Mouse (Mus musculus) E14TG2a.4 (cell line): Measurements from ENCODE around the gene Gng2.
"Not testable (repeated sequence)": the region's sequence is repeated elsewhere in the genome, so short reads cannot be mapped to it uniquely, and the experiment has no call there.

Source experiments
- H3K27me3 ChIP-seq: 2 replicates; pipeline ENCODE4 v1.6.1; 2014; ENCODE audit warnings: low read length, control low read depth; ENCODE audit not compliant: insufficient read depth
- H3K36me3 ChIP-seq: 2 replicates; pipeline ENCODE4 v1.6.1; 2014; ENCODE audit warnings: low read length, control low read depth; ENCODE audit not compliant: insufficient read depth
- H3K4me1 ChIP-seq: replicated peaks from 2 replicates; pipeline ENCODE4 v1.6.1; 2014; ENCODE audit warnings: low read depth, low read length, control low read depth
- H3K4me3 ChIP-seq: replicated peaks from 2 replicates; pipeline ENCODE4 v1.5.1; 2014; ENCODE audit warnings: mild to moderate bottlenecking, low read length
- H3K9me3 ChIP-seq: 2 replicates; pipeline ENCODE4 v1.6.1; 2014; ENCODE audit warnings: low read length, control low read depth
- CTCF ChIP-seq: conservative IDR thresholded peaks from 2 replicates; pipeline ENCODE4 v1.5.1; 2014; ENCODE audit warnings: low read length
- NANOG ChIP-seq: IDR thresholded peaks from 2 replicates; pipeline ENCODE4 v1.6.1; 2014; ENCODE audit warnings: borderline replicate concordance, low read length, mixed read lengths
- POU5F1 ChIP-seq: IDR thresholded peaks from 2 replicates; pipeline ENCODE4 v1.6.1; 2014; ENCODE audit warnings: low read length, borderline replicate concordance

The Gng2 gene

GRCm38 (mm10) chr14:19912891-19913290 lies 64.5 kb downstream of the Gng2 start:
- no peaks in the 10 kb centered on the region for H3K9me3 ChIP-seq
- no peaks in the 10 kb centered on the region for H3K27me3 ChIP-seq
- no peak overlapping the region for H3K4me3 ChIP-seq
- H3K36me3 ChIP-seq, result peaks cover 9% of the 10 kb centered on the region
- no peak for TF ChIP-seq NANOG
- TF ChIP-seq POU5F1, result no peak
- no peak for TF ChIP-seq CTCF
- H3K4me1 ChIP-seq, result peaks cover 25% of the 10 kb centered on the region

GRCm38 (mm10) chr14:19905615-19906014 lies 71.8 kb downstream of the Gng2 start:
- H3K9me3 ChIP-seq, result no peaks in the 10 kb centered on the region
- no peak overlapping the region for H3K4me3 ChIP-seq
- peaks cover 9% of the 10 kb centered on the region for H3K4me1 ChIP-seq
- no peaks in the 10 kb centered on the region for H3K27me3 ChIP-seq
- H3K36me3 ChIP-seq, result peaks cover 10% of the 10 kb centered on the region
- TF ChIP-seq CTCF (no peak), POU5F1 (no peak), NANOG (no peak)

- TF ChIP-seq CTCF (no peak), POU5F1 (no peak), NANOG (no peak)
- Histone ChIP-seq H3K4me1 (peaks cover 6% of the 10 kb centered on the region), H3K36me3 (peaks cover 10% of the 10 kb centered on the region)
These were observed 72.6 kb downstream of the Gng2 start for GRCm38 (mm10) chr14:19904821-19905220.

GRCm38 (mm10) chr14:19904031-19904430 lies 73.4 kb downstream of the Gng2 start:
- no peaks in the 10 kb centered on the region for H3K9me3 ChIP-seq
- H3K27me3 ChIP-seq, result no peaks in the 10 kb centered on the region
- H3K36me3 ChIP-seq, result peaks cover 10% of the 10 kb centered on the region
- H3K4me3 ChIP-seq, result no peak overlapping the region
- TF ChIP-seq NANOG, result no peak
- TF ChIP-seq CTCF, result no peak
- no peak for TF ChIP-seq POU5F1
- peaks cover 6% of the 10 kb centered on the region for H3K4me1 ChIP-seq

More at GRCm38 (mm10) chr14:19904821-19905220, 72.6 kb downstream of the Gng2 start:
- H3K27me3 ChIP-seq, result no peaks in the 10 kb centered on the region
- no peaks in the 10 kb centered on the region for H3K9me3 ChIP-seq
- no peak overlapping the region for H3K4me3 ChIP-seq

GRCm38 (mm10) chr14:19900492-19900891 lies 76.9 kb downstream of the Gng2 start:
- no peaks in the 10 kb centered on the region; the same call in none of the 2 replicates for H3K36me3 ChIP-seq
- H3K27me3 ChIP-seq, result no peaks in the 10 kb centered on the region
- TF ChIP-seq NANOG (no peak), POU5F1 (no peak), CTCF (no peak)
- peaks cover 6% of the 10 kb centered on the region for H3K4me1 ChIP-seq
- no peak overlapping the region for H3K4me3 ChIP-seq
- no peaks in the 10 kb centered on the region for H3K9me3 ChIP-seq

- Histone ChIP-seq H3K4me1 (no peaks in the 10 kb centered on the region), H3K36me3 (peaks cover 29% of the 10 kb centered on the region), H3K9me3 (no peaks in the 10 kb centered on the region), H3K4me3 (no peak overlapping the region), H3K27me3 (no peaks in the 10 kb centered on the region)
- TF ChIP-seq POU5F1 (no peak), NANOG (no peak), CTCF (no peak)
These were observed 89.9 kb downstream of the Gng2 start for GRCm38 (mm10) chr14:19887569-19887968.

- not testable (repeated sequence) for H3K27me3 ChIP-seq, H3K9me3 ChIP-seq, H3K4me3 ChIP-seq, H3K4me1 ChIP-seq
- H3K36me3 ChIP-seq, result peaks cover 12% of the 10 kb centered on the region
These were observed 93.0 kb downstream of the Gng2 start for GRCm38 (mm10) chr14:19884431-19884830.

GRCm38 (mm10) chr14:19874201-19874807 lies 103.1 kb downstream of the Gng2 start:
- peaks cover 23% of the 10 kb centered on the region for H3K4me1 ChIP-seq
- H3K4me3 ChIP-seq, result no peak overlapping the region
- H3K9me3 ChIP-seq, result no peaks in the 10 kb centered on the region
- H3K36me3 ChIP-seq, result peaks cover 9% of the 10 kb centered on the region
- no peaks in the 10 kb centered on the region for H3K27me3 ChIP-seq
- TF ChIP-seq NANOG (no peak), CTCF (no peak), POU5F1 (no peak)

GRCm38 (mm10) chr14:19867286-19867935 lies 110.0 kb downstream of the Gng2 start:
- no peaks in the 10 kb centered on the region for H3K27me3 ChIP-seq
- no peak overlapping the region for H3K4me3 ChIP-seq
- no peak for TF ChIP-seq NANOG
- TF ChIP-seq POU5F1, result no peak
- no peak for TF ChIP-seq CTCF
- H3K4me1 ChIP-seq, result peaks cover 10% of the 10 kb centered on the region
- peaks cover 17% of the 10 kb centered on the region for H3K36me3 ChIP-seq
- peaks cover 33% of the 10 kb centered on the region for H3K9me3 ChIP-seq

GRCm38 (mm10) chr14:19865121-19865520 lies 112.3 kb downstream of the Gng2 start:
- peaks cover 17% of the 10 kb centered on the region for H3K36me3 ChIP-seq

More at GRCm38 (mm10) chr14:19865121-19865520, 112.3 kb downstream of the Gng2 start:
- H3K9me3 ChIP-seq, result peaks cover 34% of the 10 kb centered on the region
- peaks cover 17% of the 10 kb centered on the region for H3K4me1 ChIP-seq
- H3K4me3 ChIP-seq, H3K27me3 ChIP-seq: not testable (repeated sequence)
